Mouse (Mus musculus) forebrain, embryonic 11.5 days (tissue): ENCODE results near the gene Lbx2. TPM values are rescaled to one million over a fixed set of nuclear protein-coding genes. Genes with fewer than 3 reads are reported as not detected.

ENCODE experiments used
- ATAC-seq: fragments of 200-750 bp; cut with Nextera tagmentation; replicated peaks from 2 replicates; pipeline ENCODE4 v1.8.0; 2017; ENCODE audit warnings: moderate TSS enrichment; ENCODE audit not compliant: low FRiP score
- DNase-seq: peaks from one replicate; pipeline ENCODE4 v3.0.0-alpha.2; 2017; ENCODE audit warnings: low spot score
- H3K27ac ChIP-seq: fragments of 300-500 bp; sonication (generic); 2 replicates; pipeline ENCODE4 v1.5.1; 2014; ENCODE audit warnings: low read depth, low read length
- H3K27me3 ChIP-seq: fragments of 300-500 bp; sonication (generic); 2 replicates; pipeline ENCODE4 v1.6.1; 2014; ENCODE audit warnings: mild to moderate bottlenecking, low read length, mixed read lengths; ENCODE audit not compliant: control insufficient read depth, insufficient read depth
- H3K36me3 ChIP-seq: fragments of 300-500 bp; sonication (generic); 2 replicates; pipeline ENCODE4 v1.6.1; 2014; ENCODE audit warnings: mild to moderate bottlenecking, low read length, moderate library complexity, mixed read lengths; ENCODE audit not compliant: control insufficient read depth, insufficient read depth
- H3K4me1 ChIP-seq: fragments of 300-500 bp; sonication (generic); replicated peaks from 2 replicates; pipeline ENCODE4 v1.6.1; 2014; ENCODE audit warnings: low read length, mixed read lengths; ENCODE audit not compliant: control insufficient read depth, insufficient read depth
- H3K4me2 ChIP-seq: fragments of 300-500 bp; sonication (generic); 2 replicates; pipeline ENCODE4 v1.6.1; 2014; ENCODE audit warnings: low read depth, mild to moderate bottlenecking, low read length, moderate library complexity, mixed read lengths; ENCODE audit not compliant: severe bottlenecking
- H3K4me3 ChIP-seq: fragments of 300-500 bp; sonication (generic); 2 replicates; pipeline ENCODE4 v1.5.1; 2014; ENCODE audit warnings: low read depth, low read length
- H3K9ac ChIP-seq: fragments of 300-500 bp; sonication (generic); 2 replicates; pipeline ENCODE4 v1.6.1; 2014; ENCODE audit warnings: low read length
- H3K9me3 ChIP-seq: fragments of 300-500 bp; sonication (generic); 2 replicates; pipeline ENCODE4 v1.6.1; 2016; ENCODE audit warnings: low read length, mixed read lengths; ENCODE audit not compliant: control insufficient read depth
- WGBS: fragments of 180-500 bp; shearing (Covaris S2); extraction: QIAGEN DNeasy Blood & Tissue Kit; methylation state at CpG from one replicate; pipeline ENCODE4 v1.1.7; 2014; 5-methylcytosine and 5-hydroxymethylcytosine counted together
- polyA plus RNA-seq: library from polyadenylated mRNA; unstranded; fragments of >200 nt; fragmentation: Nextera tagmentation; extraction: Ambion mirVana; gene quantifications from 2 replicates; pipeline ENCODE4 v1.2.1, GENCODE M21; 2014

Lbx2 gene
- 0.40 TPM in 1 of 2 replicates, not detected in the other for polyA plus RNA-seq

DNA sequence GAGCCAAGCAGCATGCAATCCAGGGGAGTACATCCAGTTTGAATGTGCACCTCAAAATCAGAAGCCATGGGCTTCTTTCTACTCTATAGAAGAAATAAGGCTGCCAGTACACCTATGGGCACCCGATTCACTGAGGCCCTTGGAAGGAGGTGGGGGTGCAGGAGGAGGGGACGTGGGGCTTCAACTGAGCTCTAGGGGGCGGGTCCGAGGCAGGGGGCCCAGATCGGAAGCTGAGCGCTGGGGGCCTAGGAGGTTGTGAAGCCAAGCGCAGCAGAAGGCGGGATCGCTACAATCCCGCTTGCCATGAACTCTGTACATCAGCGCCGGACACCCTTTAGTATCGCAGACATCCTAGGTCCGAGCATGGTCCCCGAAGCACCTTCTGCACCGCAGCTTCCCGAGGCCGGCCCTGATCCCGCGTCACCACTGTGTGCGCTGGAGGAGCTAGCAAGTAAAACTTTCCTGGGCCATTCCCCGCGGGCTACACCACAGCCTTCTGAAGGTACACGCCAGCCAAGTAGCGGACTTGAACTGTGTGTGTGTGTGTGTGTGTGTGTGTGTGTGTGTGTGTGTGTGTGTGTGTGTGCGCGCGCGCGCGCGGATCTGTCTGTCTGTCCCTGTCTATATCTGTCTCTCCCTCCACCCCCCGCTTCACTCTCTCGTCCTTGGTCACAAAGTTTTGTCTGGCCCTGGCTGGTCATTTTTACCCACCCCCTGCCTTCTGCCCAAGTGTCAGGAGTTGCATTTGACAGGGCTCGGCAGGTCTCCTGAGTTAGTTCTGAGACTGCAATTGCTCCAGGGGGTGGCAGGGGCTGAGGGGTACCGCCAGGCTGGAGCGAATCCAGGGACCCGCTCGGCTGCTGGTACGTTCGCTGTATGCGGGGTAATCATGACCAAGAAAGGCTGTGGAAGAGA, at the start of gene Lbx2:
TSS of gene Lbx2 (plus strand) at position 247 of the 915 bp plus-strand sequence.
- Histone ChIP-seq H3K9ac (no peak within 1 kb of the TSS), H3K4me3 (peak within 1 kb of the TSS; percentile 0; the same call in 1 of the 2 replicates), H3K36me3 (peaks cover 3% of the 10 kb centered on the region; the same call in 1 of the 2 replicates), H3K4me1 (no peaks in the 10 kb centered on the region), H3K27ac (no peak within 1 kb of the TSS), H3K9me3 (no peaks in the 10 kb centered on the region), H3K4me2 (no peak within 1 kb of the TSS), H3K27me3 (peaks cover 65% of the 10 kb centered on the region)
- ATAC-seq (no peak), DNase-seq (no peak)
- 2% methylated on average over 42 of the region's 42 CpGs for WGBS

DNA sequence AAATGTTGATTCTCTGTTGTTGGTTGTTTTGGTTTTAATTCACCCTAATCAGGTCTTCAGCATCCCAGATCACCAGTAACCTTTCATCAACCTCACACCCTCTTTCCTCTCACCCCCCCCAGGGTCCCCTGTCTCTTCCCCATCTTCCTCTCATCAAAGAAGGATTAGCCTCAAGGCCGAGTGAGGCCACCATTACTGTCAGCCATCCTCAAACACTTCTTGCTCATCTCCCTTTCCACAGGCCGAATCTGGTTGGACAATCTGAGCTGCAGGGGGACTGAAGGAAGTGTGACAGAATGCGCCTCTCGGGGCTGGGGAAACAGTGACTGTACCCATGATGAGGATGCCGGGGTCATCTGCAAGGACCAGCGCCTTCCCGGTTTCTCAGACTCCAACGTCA, 49.0 kb upstream of the Lbx2 start:
- H3K9me3 ChIP-seq = no peaks in the 10 kb centered on the region
- H3K4me1 ChIP-seq = peaks cover 7% of the 10 kb centered on the region
- DNase-seq (no peak), ATAC-seq (no peak)
- H3K27ac ChIP-seq = no peak overlapping the region
- no peak overlapping the region for H3K9ac ChIP-seq
- no peak overlapping the region for H3K4me2 ChIP-seq
- H3K27me3 ChIP-seq = peaks cover 5% of the 10 kb centered on the region
- H3K4me3 ChIP-seq = no peak overlapping the region
- WGBS = 78% methylated on average over 8 of the region's 8 CpGs
- H3K36me3 ChIP-seq = no peaks in the 10 kb centered on the region

DNA sequence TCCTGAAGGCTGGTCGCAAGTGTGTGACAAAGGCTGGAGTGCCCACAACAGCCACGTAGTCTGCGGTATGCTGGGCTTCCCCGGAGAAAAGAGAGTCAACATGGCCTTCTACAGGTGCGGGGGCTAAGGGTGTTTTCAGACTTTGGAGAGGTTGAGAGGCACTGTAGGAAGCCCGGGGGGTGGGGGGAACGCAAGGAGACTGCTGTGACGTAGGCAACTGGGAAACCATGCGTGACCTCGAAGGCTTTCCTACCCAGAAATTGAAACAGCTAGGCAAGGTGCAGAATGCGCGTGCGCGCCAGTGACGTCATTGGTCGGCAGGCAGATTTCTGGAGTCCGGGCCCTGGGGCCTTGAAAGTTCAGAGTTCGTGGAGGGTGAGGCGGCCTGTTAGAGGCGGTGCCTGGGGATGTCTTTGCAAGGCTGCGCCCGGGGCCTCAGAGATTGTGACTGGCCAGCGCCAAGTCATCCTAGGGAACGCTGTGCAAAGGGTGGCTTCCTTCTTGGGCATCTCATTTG, 47.6 kb upstream of the Lbx2 start:
- H3K4me1 ChIP-seq = peaks cover 4% of the 10 kb centered on the region; the same call in 1 of the 2 replicates
- ATAC-seq (peak; percentile 60), DNase-seq (peak; percentile 92)
- H3K4me2 ChIP-seq = peak overlapping the region; percentile 45
- 6% methylated on average over 24 of the region's 24 CpGs for WGBS
- H3K27ac ChIP-seq = no peak overlapping the region
- peaks cover 2% of the 10 kb centered on the region; the same call in 1 of the 2 replicates for H3K27me3 ChIP-seq
- H3K9me3 ChIP-seq = no peaks in the 10 kb centered on the region
- peak overlapping the region; percentile 18; the same call in 1 of the 2 replicates for H3K4me3 ChIP-seq
- H3K9ac ChIP-seq = peak overlapping the region; percentile 44; the same call in 1 of the 2 replicates
- H3K36me3 ChIP-seq = no peaks in the 10 kb centered on the region

DNA sequence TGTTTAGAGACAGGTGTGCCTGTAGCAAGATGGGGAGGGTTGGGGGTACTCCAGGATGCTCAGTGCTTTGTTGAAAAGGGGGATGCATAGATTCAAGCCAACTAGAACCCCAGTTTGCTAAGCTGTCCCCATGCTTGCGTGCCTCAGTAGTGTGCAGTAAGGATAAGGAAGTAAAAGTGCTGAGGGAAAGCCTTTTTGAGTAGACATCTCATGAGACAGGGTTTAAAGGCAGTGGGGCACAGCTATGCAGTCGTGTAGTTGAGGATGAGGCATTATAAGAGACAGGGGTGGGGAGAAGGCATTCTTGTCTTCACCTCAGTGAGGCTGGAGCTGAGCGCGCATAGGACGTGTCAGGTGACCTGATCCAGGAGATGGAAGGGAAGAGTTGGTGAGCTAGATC, 45.6 kb upstream of the Lbx2 start:
- Histone ChIP-seq H3K9ac (no peak overlapping the region), H3K27me3 (peaks cover 2% of the 10 kb centered on the region; the same call in 1 of the 2 replicates), H3K4me1 (no peaks in the 10 kb centered on the region; the same call in 1 of the 2 replicates), H3K9me3 (no peaks in the 10 kb centered on the region), H3K4me3 (no peak overlapping the region), H3K36me3 (no peaks in the 10 kb centered on the region), H3K27ac (no peak overlapping the region), H3K4me2 (no peak overlapping the region)
- WGBS = 74% methylated on average over 5 of the region's 5 CpGs
- DNase-seq (no peak), ATAC-seq (no peak)

DNA sequence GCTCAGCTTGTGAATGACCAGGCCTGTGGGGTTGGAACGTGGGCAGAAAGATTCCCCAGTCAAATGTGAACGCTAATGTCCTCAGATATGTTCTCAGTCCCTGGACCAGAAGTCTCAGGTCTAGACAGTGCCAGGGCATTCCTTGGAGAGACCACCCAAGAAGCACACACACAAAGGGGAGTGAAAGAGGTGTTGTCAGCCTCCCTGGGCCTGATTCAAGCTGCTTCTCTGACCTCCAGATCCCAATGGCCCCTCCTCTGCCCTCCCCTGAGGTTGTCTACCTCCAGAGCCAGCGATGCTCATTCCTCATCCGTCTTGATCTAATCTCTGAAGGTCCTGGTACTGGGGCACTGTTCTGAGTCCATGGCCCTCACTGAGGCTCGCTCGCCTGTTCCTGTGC, 42.6 kb upstream of the Lbx2 start:
- H3K4me3 ChIP-seq = no peak overlapping the region
- H3K36me3 ChIP-seq = no peaks in the 10 kb centered on the region
- WGBS = 78% methylated on average over 6 of the region's 6 CpGs
- no peak overlapping the region for H3K27ac ChIP-seq
- H3K4me1 ChIP-seq = no peaks in the 10 kb centered on the region; the same call in 1 of the 2 replicates
- no peak overlapping the region for H3K4me2 ChIP-seq
- H3K9me3 ChIP-seq = no peaks in the 10 kb centered on the region
- no peak overlapping the region for H3K9ac ChIP-seq
- H3K27me3 ChIP-seq = no peaks in the 10 kb centered on the region
- DNase-seq (no peak), ATAC-seq (no peak)

DNA sequence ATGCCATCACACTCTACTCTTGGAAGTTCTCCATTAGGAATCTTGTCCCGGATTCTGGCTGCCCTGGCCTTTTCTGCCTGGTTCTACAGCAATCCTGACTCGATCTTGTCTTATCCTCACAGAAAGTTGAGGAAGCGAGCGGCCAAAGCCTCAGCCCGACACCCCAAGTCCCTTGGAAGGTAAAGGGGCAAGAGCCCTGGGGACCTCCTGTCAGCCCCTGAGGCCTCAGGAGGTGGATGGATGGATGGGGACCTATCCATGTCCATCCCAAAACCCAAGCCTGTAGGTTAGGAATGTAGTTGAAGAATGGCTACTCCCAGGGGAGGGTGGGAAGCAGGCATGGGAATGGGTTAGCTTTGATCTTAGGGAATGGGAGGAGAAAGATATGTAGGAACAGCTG, 42.2 kb upstream of the Lbx2 start:
- H3K36me3 ChIP-seq = no peaks in the 10 kb centered on the region
- 90% methylated on average over 5 of the region's 5 CpGs for WGBS
- H3K27ac ChIP-seq = no peak overlapping the region
- ATAC-seq (no peak), DNase-seq (no peak)
- H3K27me3 ChIP-seq = no peaks in the 10 kb centered on the region
- no peak overlapping the region for H3K9ac ChIP-seq
- H3K4me1 ChIP-seq = no peaks in the 10 kb centered on the region; the same call in 1 of the 2 replicates
- no peak overlapping the region for H3K4me2 ChIP-seq
- H3K9me3 ChIP-seq = no peaks in the 10 kb centered on the region
- no peak overlapping the region for H3K4me3 ChIP-seq

DNA sequence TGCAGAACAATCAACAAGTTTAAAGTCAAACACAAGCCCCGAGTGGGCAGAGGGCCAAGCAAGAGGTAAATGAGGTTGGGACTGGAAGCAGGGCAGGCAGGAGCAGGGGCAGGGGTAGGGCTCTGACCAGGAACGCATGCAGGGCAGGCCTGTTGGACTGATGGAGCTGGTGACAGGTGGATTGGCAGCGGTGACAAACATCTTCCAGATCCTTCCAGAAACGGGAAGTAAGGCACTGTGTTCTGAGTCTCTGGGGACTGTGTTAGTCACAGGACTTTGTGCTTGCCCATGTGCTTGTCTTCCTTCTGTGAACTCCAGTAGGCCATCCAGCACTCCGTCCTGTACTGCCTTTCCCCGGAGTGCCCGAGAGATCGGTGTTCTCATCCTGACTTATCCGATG, 41.4 kb upstream of the Lbx2 start:
- H3K4me2 ChIP-seq = no peak overlapping the region
- H3K4me3 ChIP-seq = no peak overlapping the region
- no peak overlapping the region for H3K27ac ChIP-seq
- H3K36me3 ChIP-seq = no peaks in the 10 kb centered on the region
- no peaks in the 10 kb centered on the region for H3K27me3 ChIP-seq
- no peak for DNase-seq
- WGBS = 81% methylated on average over 9 of the region's 9 CpGs
- no peak for ATAC-seq
- no peaks in the 10 kb centered on the region for H3K9me3 ChIP-seq
- no peak overlapping the region for H3K9ac ChIP-seq
- H3K4me1 ChIP-seq = no peaks in the 10 kb centered on the region; the same call in 1 of the 2 replicates

DNA sequence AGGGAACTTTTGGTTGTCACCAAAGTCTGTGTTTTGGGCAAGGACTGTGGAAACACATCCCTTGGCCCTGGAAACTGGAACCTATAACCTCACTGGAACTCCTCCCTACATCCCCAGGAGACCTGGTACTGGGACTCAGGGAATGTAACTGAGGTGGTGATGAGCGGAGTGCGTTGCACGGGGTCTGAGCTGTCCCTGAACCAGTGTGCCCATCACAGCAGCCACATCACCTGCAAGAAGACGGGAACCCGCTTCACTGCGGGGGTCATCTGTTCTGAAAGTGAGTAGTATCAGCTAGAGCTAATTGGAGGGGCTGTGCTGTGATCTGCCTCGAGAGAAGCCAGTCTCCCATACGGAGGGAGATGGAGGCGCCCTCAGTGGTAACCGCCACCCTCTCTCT, 36.8 kb upstream of the Lbx2 start:
- Histone ChIP-seq H3K36me3 (peaks cover 2% of the 10 kb centered on the region; the same call in 1 of the 2 replicates), H3K9ac (no peak overlapping the region), H3K4me2 (no peak overlapping the region), H3K27me3 (no peaks in the 10 kb centered on the region), H3K4me1 (peaks cover 6% of the 10 kb centered on the region; the same call in 1 of the 2 replicates), H3K9me3 (no peaks in the 10 kb centered on the region), H3K27ac (no peak overlapping the region), H3K4me3 (no peak overlapping the region)
- DNase-seq (no peak), ATAC-seq (no peak)
- WGBS = 75% methylated on average over 10 of the region's 10 CpGs
